Mouse (Mus musculus) adrenal gland, postnatal 0 days (tissue): ENCODE data around the gene 1810065E05Rik. TPM values are rescaled to one million over a fixed set of nuclear protein-coding genes. Genes with fewer than 3 reads are reported as not detected.

Experiments used
- polyA plus RNA-seq: library from polyadenylated mRNA; unstranded; fragments of >200 nt; fragmentation: Nextera tagmentation; extraction: Ambion mirVana; gene quantifications from 2 replicates; pipeline ENCODE4 v1.2.1, GENCODE M21; 2015

Gene 1810065E05Rik
- not detected in 2 replicates for polyA plus RNA-seq

GRCm38 (mm10) chr11:58420815-58421214, at the start of gene 1810065E05Rik:
Gene 1810065E05Rik, plus strand, starts transcription at chr11:58421111.

GRCm38 (mm10) chr11:58378763-58379278, 42.1 kb upstream of the 1810065E05Rik start, which contains the start of gene Lypd8:
Gene Lypd8, plus strand, starts transcription at chr11:58379043.

GRCm38 (mm10) chr11:58432259-58432658, 11.3 kb downstream of the 1810065E05Rik start, which contains the start of gene Gm12253:
Gene Gm12253, plus strand, starts transcription at chr11:58432559.

GRCm38 (mm10) chr11:58452759-58453158, 31.8 kb downstream of the 1810065E05Rik start, which contains the start of gene Lypd9:
Gene Lypd9, minus strand, starts transcription at chr11:58452923.

GRCm38 (mm10) chr11:58462170-58462569, 41.3 kb downstream of the 1810065E05Rik start, which contains the start of gene Olfr30:
Gene Olfr30, minus strand, starts transcription at chr11:58462270.

Other genes with a start within 250 kb of the 1810065E05Rik start
- gene Mrpl22, start 249.4 kb upstream of the 1810065E05Rik start, polyA plus RNA-seq, result 189 and 196 TPM in 2 replicates
- gene Igtp, start 221.6 kb upstream of the 1810065E05Rik start, polyA plus RNA-seq, result 10.6 and 14.0 TPM in 2 replicates
- gene Irgm2, start 221.5 kb upstream of the 1810065E05Rik start, polyA plus RNA-seq, result 7.7 and 8.3 TPM in 2 replicates
- 0.14 and 0.50 TPM in 2 replicates for gene 4930438A08Rik, start 146.3 kb upstream of the 1810065E05Rik start, polyA plus RNA-seq
- 6.3 and 10.3 TPM in 2 replicates for gene Zfp692, start 114.0 kb upstream of the 1810065E05Rik start, polyA plus RNA-seq
- gene Zfp672, start 90.8 kb upstream of the 1810065E05Rik start, polyA plus RNA-seq, result 56.5 and 56.9 TPM in 2 replicates
- gene Sh3bp5l, start 90.4 kb upstream of the 1810065E05Rik start, polyA plus RNA-seq, result 28.2 and 38.7 TPM in 2 replicates
- gene Lypd8, start 42.1 kb upstream of the 1810065E05Rik start, polyA plus RNA-seq, result 0.40 and 6.4 TPM in 2 replicates
- gene Gm12253, start 11.4 kb downstream of the 1810065E05Rik start, polyA plus RNA-seq, result not detected in 2 replicates
- not detected in 2 replicates for gene Lypd9, start 31.8 kb downstream of the 1810065E05Rik start, polyA plus RNA-seq
- not detected in 2 replicates for gene Olfr30, start 41.2 kb downstream of the 1810065E05Rik start, polyA plus RNA-seq
- gene Olfr332, start 71.4 kb downstream of the 1810065E05Rik start, polyA plus RNA-seq, result not detected in 2 replicates
- gene Olfr331, start 81.5 kb downstream of the 1810065E05Rik start, polyA plus RNA-seq, result not detected in 2 replicates
- gene Olfr330, start 113.7 kb downstream of the 1810065E05Rik start, polyA plus RNA-seq, result 1.7 and 4.9 TPM in 2 replicates
- gene Olfr329-ps, start 125.3 kb downstream of the 1810065E05Rik start, polyA plus RNA-seq, result 0.28 and 2.0 TPM in 2 replicates
- 0.24 and 0.77 TPM in 2 replicates for gene Olfr328, start 134.5 kb downstream of the 1810065E05Rik start, polyA plus RNA-seq
- gene Olfr224, start 149.4 kb downstream of the 1810065E05Rik start, polyA plus RNA-seq, result 0.25 TPM in 1 of 2 replicates, not detected in the other
- gene Olfr325, start 156.6 kb downstream of the 1810065E05Rik start, polyA plus RNA-seq, result 0.20 TPM in 1 of 2 replicates, not detected in the other
- gene Olfr324, start 174.0 kb downstream of the 1810065E05Rik start, polyA plus RNA-seq, result not detected in 2 replicates
- gene 2210407C18Rik, start 195.0 kb downstream of the 1810065E05Rik start, polyA plus RNA-seq, result 2.0 TPM in 1 of 2 replicates, not detected in the other
- gene Olfr323, start 209.4 kb downstream of the 1810065E05Rik start, polyA plus RNA-seq, result not detected in 2 replicates
- gene Trim58, start 219.4 kb downstream of the 1810065E05Rik start, polyA plus RNA-seq, result 0.20 and 1.0 TPM in 2 replicates
- gene Olfr322, start 237.7 kb downstream of the 1810065E05Rik start, polyA plus RNA-seq, result not detected in 2 replicates